Mouse (Mus musculus) fat pad, adult 2 months (tissue): ENCODE results near the gene Faim.
A peak's percentile ranks its signal among the peaks of the same experiment; 100 is the strongest.

Experiments
- DNase-seq: peaks from one replicate; pipeline ENCODE4 v3.0.0-alpha.2; 2011; ENCODE audit warnings: low read depth, low spot score; ENCODE audit errors: extremely low read depth

The Faim gene

DNA sequence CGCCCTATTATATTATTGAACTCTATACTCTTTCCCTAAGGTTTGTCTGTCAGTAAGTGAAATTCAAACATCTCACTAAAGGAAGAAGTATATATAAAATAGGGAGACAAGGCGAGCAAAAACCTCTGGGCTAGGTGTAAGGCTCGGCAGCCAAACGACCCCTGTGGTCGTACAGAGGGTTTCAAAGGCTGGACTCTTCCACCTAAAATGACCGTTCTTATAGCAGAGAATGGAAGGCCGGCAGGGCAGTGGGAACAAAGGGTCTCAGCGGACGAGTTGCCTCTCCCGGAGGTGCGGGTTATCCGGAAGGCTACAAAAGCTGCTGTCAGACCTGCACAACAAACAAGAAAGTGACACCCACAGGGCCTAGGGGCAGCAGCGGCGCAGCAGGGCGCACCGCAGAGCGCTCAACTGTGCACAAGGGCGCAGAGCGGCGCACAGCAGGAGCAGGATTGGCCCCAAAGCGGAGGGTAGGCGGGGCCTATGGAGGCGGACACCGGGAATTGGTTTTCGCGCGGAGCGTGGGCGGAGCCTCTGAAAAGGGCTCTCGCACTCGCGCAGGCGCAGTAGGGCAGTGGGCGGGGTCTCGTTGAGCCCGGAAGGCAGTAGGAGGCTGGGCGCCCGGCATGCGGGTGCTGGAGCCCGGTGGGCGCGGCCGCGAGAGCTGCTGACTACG is at the start of gene Faim:
Gene Faim, plus strand, starts transcription at position 574 of the 676 bp plus-strand sequence.
- peak; percentile 59 for DNase-seq

DNA sequence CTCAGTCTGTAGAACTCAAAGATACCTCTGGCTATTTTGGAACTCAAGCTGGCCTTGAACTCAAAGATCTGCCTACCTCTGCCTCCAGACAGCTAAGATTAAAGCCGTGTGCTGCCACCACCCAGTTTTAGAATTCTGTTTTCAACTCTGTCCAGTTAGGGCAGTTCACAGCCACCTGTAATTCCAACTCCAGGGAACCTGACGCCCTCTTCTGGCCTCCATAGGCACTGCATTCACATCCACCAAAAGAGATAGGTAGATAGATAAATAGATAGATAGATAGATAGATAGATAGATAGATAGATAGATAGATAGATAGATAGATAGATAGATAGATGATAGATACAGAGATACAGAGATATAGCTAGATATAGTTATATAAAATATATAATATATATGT is 46.9 kb upstream of the Faim start:
- no peak for DNase-seq

DNA sequence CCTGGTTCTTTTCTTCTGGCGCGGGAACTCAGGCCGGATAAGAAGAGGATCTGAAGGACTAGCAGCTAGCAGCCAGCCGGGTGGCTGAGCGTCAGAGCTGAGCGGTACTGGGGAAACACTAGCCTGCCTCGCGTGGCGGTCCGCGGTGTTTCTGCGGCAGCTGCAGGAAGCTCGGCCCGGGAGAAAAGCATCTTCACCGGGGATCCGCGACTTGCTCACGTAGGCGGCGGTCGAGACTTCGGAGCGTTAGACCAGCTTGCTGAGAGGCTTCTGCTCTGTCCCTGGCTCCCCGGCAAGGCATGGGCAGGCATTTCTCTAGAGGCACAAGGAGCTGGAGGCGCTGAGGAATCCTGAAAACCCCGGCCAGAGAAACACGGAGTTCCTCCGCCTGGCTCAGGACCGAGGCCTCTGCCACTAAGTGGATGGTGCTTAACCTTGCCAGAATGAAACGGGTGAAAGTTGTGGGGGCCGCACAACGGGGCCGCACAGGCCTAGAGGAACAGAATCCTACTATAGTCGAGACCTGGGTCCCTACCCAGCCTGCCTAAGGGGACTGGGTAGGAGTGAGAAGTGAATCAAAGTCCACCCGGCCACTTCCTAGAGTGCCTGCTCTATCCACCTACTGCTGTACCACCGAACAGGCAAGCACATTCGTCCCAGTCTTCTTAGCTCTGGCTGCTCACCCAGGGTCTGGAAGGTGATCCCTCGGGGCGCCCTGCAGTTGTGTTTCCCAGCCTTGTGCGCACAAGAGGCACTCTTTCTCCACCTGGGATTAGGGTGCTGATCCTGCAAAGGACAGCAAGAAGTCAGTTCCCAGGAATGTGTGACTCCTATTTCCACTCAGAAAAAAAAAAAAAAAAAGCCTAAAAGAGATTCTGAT is 33.8 kb upstream of the Faim start:
- no peak for DNase-seq

DNA sequence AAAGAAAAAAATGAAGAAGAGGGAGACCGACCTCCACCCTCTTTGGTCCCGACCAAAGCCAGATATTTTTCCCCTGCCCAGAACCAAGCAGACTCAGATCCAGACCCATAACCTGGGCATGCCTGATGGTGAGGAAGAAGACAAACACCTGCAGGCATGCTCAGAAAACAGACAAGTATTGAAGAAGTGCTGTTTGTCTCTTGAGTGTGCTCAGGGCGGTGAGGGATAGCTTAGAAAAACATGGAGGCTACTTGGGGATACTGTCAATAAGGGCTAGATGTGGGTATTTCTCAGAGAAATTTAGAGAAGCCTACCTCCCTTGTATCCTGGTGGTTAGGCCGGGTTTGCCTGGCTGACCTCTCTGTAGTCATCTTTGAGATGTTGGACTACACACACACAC is 32.9 kb upstream of the Faim start:
- DNase-seq = no peak

DNA sequence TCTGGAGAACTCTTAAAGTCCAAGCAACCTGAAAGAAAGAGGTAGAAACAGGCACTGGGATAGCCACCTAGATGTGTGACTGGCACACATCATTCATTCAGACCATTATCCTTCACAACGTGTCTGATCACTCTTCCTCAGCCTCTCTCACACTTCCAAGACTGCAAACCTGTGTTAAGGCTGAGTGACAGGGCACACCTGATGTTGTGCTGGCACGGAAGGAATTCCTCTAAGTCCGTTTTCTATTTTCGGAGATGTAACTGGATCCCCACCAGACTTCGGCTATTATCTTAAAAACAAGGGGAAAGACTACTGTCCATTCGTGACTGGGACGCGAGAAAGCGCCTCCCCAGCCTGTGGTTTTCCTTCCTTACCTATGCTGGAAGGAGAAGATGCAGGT is 32.3 kb upstream of the Faim start:
- no peak for DNase-seq

DNA sequence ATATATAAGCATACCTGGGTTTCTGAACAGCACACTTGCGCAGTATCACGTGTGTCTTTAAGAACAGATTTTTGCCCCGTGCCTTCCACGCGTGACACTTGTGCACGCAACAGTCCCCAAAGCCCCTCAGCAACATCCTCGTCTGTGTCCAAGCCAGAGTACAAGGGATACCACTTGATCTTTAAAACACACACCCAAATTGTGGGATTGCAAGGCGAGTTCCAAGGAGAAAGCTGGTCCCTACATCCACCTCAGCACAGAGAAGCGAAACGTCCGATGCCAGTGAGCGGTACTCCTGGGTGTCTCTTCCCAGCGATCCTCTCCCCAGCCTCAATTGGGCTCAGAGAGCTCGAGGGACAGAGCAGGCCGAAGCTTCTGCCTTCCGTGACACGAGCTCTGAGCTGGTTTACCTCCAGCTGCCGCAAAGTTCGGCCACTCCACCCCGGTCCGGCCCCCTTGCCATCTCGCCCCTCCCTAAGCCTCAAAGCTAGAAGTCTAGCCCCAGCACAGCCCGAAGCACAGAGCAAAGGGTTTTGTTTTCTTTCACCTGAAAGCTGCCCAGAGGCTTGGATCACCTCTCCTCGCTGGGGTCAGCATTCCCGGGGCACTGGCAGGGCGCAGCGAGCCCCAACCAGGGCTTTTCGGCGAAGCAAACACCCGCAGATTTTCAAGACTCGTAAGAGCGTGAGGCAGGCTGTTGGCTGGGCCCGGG is 31.6 kb upstream of the Faim start:
- no peak for DNase-seq

DNA sequence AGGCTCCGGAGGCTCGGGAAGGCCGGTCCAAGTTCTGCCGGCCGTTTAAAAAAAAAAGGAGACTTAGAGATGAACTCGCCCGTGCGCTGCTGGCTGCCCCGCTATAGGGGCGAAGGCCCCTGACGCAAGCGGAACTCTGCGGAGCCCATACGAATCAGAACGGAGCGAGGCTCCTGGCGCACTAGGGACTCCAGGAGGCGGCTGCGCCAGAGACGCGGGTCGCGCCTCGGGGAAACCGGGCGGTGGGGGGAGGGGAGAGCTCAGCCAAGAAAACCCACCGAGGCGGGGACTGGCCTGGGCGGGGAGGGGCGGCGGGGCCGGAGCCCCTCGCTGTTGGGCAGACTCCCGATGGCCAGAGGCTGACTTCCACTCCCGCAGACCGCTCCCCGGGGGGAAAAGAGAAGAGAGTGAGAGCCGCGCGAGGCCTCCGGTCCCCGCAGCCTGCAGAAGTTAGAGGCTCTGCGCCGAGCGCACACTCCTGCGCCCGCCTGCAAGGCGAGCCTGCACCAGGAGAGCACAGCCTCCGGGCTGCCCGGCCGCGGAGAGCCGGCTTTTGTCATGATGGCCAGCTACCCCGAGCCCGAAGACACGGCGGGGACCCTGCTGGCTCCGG is 31.0 kb upstream of the Faim start, which contains the start of gene Foxl2:
Gene Foxl2, plus strand, starts transcription at position 186 of the 613 bp plus-strand sequence.
- DNase-seq = no peak

DNA sequence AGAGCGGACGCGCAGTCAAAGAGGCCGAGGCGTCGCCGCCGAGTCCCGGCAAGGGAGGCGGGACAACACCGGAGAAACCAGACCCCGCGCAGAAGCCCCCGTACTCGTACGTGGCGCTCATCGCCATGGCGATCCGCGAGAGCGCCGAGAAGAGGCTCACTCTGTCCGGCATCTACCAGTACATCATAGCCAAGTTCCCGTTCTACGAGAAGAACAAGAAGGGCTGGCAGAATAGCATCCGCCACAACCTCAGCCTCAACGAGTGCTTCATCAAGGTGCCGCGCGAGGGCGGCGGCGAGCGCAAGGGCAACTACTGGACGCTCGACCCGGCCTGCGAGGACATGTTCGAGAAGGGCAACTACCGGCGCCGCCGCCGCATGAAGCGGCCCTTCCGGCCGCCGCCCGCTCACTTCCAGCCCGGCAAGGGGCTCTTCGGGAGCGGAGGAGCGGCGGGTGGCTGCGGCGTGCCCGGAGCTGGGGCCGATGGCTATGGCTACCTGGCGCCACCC is 30.4 kb upstream of the Faim start:
- DNase-seq = no peak

DNA sequence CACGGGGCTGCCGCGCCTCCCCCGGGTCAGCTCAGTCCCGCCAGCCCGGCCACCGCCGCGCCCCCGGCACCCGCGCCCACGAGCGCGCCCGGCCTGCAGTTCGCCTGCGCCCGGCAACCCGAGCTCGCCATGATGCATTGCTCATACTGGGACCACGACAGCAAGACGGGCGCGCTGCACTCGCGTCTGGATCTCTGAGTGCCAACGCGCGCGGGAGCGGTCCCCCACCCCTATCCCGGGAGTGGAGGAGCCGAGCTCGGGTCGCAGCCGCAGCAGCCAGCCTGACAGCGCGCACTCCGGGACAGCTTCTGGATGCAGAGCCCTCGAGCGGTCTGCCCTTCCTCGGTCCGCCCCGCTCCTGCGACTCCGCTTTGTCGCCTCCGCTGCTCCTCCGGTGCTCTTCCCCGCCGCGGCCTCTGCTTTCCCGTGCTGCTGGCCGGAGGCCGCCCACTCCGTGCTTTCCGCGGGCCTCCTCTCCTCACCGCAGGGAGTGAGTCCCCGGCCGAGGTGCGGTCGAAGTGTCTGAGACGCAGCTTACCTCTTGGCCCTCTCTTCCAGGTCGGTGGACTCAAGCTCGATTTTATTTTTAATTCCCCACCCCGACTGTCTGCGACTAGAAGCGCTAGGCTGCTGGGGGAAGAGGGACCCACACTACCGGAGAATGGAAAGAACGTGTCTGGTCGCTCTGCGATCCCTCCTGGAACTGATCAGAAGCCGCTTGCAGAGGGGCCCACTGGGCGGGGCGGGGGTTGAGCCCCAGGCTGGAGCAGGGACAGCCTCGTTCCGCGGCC is 29.4 kb upstream of the Faim start:
- DNase-seq = no peak

DNA sequence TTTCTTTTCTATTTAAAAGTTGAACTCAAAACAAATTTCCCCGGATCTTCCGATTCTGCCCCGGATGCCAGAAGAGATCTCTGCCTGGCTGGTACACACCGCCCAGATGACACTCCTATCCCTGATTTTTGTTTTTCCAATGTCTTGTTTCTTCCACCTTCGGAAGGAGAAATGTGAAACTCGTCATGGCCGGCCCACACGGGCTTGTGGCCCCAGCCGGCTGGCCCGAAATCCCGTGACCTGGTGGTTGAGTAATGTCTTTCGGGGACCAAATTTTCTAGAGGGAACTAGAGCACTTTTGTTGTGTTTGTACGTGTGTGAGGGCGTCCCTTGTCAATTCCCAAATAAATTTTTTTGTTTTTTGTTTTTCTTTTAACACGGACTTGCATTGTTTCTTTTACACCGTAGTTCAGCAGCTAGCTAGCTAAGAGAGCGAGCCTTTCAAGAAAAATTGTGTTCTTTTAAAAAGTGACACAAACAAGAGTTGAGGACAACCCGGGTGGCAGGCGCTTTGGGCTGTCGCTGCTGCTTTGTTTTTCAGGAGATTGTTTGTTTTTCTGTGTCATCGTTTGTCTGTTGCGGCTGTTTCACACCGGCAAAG is 28.3 kb upstream of the Faim start:
- DNase-seq = no peak

DNA sequence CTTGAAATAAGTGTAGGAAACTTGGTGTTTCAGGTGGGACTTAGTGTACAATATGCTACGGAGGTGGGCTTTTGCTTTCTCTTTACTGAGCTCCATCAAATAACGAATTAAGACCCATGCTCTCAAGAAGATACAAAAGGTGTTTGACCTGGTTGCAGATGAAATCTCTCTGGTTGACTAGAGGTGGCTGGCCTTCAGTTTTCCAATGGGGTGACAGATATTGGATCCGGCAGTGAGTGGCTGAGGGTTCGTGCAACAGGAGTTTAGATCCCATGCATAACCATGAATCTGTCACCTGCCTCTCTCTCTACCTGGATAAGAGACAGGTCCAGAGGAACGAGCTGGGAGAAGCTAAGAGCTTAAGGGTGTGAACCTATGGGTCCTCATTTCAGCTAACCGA is 27.5 kb upstream of the Faim start:
- DNase-seq = no peak

DNA sequence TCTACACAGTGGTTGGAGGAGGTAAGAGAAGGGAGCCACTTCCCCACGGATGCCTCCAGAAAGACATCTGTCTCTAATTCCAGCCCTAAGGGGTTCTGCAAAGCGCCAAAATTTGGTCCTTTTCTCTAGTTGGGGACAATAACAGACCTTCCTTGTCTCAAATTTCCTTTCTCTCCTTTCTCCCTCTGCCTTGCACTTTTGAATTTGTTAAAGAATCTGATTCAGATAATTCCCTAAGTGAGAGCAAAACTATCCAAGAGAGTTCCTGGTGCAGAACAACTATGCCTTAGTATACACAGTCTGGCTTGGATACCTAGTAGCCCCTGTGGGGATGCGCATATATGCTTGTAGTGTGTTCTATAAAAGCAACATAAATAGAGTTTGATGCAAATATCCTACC is 26.3 kb upstream of the Faim start:
- DNase-seq = no peak

DNA sequence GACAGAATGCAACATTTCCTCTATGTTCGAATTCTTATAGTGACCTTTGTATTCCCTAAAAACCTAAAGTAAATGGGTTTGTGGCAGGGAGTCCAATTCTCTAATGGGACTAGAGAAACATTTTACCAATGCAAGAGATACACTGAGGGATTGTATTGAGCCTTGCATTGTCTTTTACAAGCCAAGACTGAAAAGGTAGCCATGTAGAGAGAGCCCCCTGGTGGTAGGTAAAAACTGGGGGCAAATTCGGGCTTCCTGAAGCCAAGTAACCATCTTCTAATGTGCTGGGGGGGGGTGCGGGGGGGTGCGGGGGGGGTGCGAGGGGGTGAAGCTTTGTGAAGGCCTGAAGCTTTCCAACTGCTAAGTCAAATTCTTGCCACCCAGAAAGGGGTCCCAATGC is 25.8 kb upstream of the Faim start:
- no peak for DNase-seq

DNA sequence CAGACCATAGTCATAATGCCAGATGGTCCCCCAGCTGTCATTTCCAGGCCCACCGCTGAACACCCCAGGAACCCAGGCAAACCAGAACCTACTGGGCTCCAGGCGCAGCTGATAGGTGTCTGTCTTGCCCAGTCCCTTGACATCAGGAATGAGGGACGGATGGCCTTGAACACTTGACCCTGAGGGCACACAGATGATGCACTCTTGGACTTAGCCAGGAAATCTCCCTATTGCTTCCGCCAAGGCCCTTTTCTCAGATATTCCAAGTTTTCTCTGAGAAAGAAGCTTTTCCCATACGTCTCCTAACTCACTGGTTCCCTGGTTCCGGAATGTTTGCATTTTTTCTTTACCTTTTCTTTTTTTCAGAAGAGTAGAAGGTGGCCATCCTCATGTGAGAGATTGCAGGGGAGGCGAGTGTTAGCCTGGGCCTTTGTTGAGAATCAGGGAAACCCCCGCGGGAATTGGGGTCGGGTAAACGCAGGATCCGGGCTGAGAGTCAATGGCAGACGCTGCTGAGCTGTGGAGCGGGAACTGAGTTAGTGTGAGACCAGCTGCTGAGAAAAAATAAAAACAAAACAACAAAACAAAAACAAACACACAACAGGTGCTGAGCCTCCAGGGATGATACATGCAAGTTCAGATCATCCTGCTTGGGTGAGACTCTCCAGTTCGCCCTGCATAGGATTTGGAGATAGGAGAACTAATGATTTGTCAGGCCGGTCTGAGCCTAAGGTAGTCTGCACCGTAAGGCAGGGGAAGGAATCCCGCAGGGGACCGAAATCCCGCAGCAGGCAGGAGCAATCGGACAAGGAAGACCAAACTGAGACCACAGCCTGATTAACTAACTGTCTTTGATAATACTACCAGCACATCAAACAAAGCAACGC is 24.3 kb upstream of the Faim start:
- no peak for DNase-seq

DNA sequence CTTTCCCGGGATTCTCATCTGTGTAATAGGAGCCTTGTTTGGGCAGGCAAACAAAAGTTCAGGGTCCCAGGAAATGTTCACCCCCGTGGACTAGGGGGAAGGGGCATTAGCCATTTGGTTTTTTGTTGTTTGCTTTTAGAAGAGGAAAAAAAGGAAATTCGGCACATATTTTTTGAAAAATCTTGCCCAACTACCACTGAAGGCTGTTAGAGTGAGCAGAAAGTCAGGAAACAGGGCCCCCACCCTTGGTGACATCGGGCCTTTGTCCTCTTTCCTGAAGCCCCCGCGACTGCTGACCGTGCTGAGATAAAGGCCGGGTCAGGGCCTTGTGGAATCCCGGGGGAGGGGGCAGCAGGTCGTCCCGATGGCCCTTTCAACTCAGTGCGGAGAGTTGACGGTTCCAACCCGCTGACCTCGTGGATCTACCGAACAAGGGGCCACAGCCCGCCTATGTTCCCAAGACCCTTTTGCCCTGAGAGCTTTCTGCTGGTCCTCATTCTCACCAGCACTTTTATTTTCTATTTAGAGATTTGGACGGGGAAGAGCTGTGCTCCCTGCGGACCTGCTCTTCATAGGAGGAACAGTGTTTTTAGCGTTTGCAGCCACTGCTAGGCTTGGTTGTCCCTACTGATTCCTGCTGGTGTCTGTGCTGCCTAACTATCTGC is 23.6 kb upstream of the Faim start:
- DNase-seq = no peak

DNA sequence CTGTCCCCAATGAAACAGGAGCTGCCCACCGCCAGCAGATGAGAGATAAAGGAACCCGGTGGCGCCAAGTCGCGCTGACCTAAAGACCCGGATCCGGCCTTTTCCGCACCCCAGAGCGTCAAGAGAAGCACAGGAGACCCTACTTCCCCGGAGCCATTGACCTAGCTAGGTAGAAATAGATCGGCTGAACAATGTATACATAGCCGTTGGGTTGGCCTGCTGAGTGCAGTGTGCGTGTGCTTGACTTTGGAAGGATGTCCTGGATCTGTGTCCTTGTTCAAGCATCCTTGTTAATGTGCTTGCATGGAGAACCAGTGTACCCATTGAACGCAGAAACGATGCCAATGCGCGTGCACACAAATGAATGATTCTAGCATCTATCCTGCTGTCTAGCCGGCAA is 22.5 kb upstream of the Faim start:
- DNase-seq = no peak

DNA sequence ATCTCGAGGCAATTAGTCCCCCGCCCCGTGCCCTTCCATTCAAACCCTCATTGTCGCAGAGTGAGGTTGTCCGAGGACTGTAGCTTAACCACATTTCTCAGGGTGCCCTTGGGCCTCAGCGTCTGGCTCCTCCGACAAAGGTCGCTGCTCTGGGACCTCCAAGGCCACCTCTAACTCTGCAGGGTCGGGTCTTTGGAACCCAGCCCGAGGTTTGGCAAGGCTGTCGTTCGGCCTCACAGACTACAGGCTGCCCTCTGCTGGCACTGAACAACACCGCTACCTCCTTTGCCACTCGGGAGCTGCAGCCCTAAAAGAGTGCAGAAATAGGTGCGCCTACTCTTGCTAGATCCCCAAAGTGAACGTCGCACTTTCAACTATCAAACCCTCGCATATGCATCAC is 21.1 kb upstream of the Faim start:
- DNase-seq = no peak

DNA sequence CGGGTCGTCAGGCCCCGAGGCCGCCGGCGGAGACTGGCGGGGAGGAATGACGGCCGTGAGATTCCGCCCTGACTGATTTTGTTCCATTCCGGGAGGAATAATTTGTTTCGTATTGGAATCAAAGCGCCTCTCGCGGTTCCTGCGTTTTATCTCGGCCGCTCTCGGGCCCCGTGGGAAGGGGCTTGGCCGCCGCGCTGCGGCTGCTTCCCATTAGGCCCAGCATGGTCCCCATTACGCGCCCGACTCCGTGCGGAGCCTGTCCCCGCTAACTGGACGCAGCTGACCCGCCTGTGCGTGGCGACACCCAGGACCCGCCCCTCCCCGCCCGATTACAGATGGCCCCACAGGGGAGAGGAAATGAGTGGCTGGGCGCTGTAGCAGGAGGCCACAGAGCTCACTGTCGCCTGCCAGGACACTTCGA is 13.1 kb upstream of the Faim start:
- DNase-seq = no peak
